Mouse (Mus musculus): ENCODE data around the gene Mtch1. TPM values are rescaled to one million over a fixed set of nuclear protein-coding genes. Genes with fewer than 3 reads are reported as not detected.

Gene Mtch1
- total and polyA plus RNA-seq, 2 experiments from 2014 or later, result 500 to 622 TPM

DNA sequence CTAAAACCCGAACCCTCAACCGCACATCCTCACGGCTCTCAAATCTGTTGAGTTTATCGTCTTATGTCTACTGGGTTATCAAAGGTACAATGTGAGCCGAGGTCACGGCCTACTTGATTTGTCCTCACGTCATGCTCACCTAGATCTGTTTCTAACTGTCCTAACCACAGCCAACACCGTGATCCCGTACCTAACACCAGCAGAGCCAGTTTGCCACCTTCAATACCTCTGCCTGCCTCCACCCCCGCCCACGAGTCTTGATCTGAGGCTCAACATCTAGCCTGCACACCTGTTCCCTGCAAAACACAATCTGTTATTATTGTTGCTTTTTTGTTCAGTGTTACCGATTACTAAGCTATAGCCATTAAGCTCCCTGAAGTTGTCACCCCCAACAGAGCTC is 2.5 kb downstream of the Mtch1 start:
- Histone ChIP-seq H3K4me2 (ENCODE audit: low read depth, low read length) (peak overlapping the region; percentile 74), H3K27me3 (ENCODE audit: insufficient read depth, low read length) (no peaks in the 10 kb centered on the region), H3K9ac (replicated peaks; ENCODE audit: low read length) (no peak overlapping the region), H3K27ac (peak overlapping the region; percentile 97; the same call in 1 of the 2 replicates), H3K4me1 (ENCODE audit: insufficient read depth, low read length) (peaks cover 28% of the 10 kb centered on the region), H3K9me3 (ENCODE audit: low read length) (no peaks in the 10 kb centered on the region), H3K36me3 (ENCODE audit: insufficient read depth, low read length) (peaks cover 4% of the 10 kb centered on the region; the same call in 1 of the 2 replicates), H3K4me3 (ENCODE audit: low read length) (0 out of 2 replicates have a peak overlapping the region, but pooled peaks have one; percentile 85)
- ATAC-seq (no peak), DNase-seq (ENCODE audit: low spot score) (no peak)
- 92% methylated on average over 12 of the region's 12 CpGs for WGBS
- no peak for TF ChIP-seq CTCF (IDR thresholded peaks at IDR 0.05; ENCODE audit: low read depth)

DNA sequence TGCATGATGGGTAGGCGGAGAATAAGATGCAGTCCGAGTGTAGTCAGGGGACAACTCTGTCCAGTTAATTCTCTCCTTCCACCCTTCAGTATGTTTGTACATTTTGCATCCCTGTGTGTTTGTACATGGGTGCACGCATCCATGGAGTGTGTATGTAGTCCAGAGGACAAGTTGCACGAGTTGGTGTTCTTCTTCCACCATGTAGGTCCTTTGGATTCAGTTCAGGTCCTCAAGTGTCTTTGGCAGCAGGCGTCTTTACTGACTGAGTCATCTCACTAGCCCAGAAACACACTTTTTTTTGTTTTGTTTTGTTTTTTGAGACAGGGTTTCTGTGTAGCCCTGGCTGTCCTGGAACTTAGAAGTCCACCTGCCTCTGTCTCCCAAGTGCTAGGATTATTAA is 4.5 kb downstream of the Mtch1 start:
- H3K9ac ChIP-seq (replicated peaks; ENCODE audit: low read length), result no peak overlapping the region
- no peaks in the 10 kb centered on the region for H3K27me3 ChIP-seq (ENCODE audit: insufficient read depth, low read length)
- H3K4me2 ChIP-seq (ENCODE audit: low read depth, low read length), result no peak overlapping the region
- peaks cover 13% of the 10 kb centered on the region for H3K36me3 ChIP-seq (ENCODE audit: insufficient read depth, low read length)
- peaks cover 37% of the 10 kb centered on the region for H3K4me1 ChIP-seq (ENCODE audit: insufficient read depth, low read length)
- H3K27ac ChIP-seq, result no peak overlapping the region
- ATAC-seq, result no peak
- no peaks in the 10 kb centered on the region for H3K9me3 ChIP-seq (ENCODE audit: low read length)
- DNase-seq (ENCODE audit: low spot score), result no peak
- WGBS, result 86% methylated on average over 5 of the region's 5 CpGs
- TF ChIP-seq CTCF (IDR thresholded peaks at IDR 0.05; ENCODE audit: low read depth), result no peak
- no peak overlapping the region for H3K4me3 ChIP-seq (ENCODE audit: low read length)

DNA sequence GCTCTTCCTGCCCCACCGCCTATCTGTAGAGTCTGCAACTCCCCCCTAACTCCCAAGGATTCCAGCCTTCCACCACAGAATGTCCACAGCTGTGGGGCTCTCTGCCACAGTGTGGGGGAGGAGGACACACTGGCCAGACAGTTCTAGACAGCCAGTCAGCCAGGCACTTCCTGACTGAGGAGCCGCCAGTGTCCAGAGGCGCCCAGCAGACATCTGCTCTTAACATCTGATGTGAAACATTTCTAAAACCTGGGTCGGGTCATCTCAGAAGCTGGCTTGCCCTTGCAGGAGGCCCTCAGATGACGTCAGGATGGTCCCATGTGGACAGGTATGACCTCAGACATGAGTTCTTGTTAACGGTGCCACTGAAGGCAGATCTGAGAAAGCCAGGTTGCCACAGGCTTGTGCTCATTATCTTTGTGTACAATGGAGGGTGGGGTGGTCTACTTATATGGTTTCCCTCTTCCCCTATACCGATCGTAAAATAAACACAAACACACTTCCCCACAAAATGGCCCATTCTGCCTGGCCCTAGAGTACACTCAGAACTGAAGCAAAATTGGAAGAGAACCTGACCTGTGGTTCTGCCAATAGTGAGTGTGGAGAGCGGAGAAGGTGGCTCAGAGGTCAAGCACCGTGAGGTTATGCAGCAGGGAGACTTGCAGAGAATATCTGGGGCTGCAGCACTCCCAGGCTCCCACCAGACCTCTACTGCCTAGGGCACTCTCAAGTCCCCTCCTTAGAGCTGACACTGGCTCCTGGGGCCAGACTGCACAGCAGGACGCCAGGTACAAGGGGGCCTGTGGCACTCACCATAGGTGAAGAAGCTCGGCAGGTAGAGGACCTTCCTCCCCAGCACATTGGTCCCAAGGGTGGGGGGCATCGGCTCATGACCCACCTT is 5.5 kb downstream of the Mtch1 start:
- Histone ChIP-seq H3K27me3 (ENCODE audit: insufficient read depth, low read length) (no peaks in the 10 kb centered on the region), H3K9me3 (ENCODE audit: low read length) (no peaks in the 10 kb centered on the region), H3K4me2 (ENCODE audit: low read depth, low read length) (no peak overlapping the region), H3K27ac (peak overlapping the region; percentile 85), H3K4me1 (ENCODE audit: insufficient read depth, low read length) (peaks cover 37% of the 10 kb centered on the region), H3K36me3 (ENCODE audit: insufficient read depth, low read length) (peaks cover 18% of the 10 kb centered on the region), H3K9ac (replicated peaks; ENCODE audit: low read length) (peak overlapping the region; percentile 15; the same call in 1 of the 2 replicates), H3K4me3 (ENCODE audit: low read length) (no peak overlapping the region)
- peak; percentile 26 for DNase-seq (ENCODE audit: low spot score)
- TF ChIP-seq CTCF (IDR thresholded peaks at IDR 0.05; ENCODE audit: low read depth), result no peak
- 47% methylated on average over 13 of the region's 13 CpGs for WGBS
- peak; percentile 50 for ATAC-seq

DNA sequence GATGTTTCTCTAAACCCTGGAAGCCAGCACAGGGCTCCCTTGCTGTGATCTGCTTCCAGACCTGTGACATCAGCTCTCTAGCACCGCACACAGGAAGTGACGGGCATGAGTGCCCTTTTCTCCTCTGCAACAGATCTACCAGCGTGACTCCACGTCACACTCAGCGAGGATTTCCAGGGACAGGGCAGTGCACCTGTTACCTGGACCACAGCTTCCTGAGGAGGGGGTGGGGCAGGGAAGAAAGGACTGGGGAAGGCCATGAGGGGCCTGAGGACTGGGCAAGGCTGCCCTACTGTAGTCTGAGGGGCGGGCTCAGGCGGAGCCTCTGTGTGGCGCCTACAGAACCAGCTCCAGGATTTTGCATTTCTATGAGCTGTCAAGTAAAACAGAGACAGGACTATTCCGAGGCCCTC is 6.1 kb downstream of the Mtch1 start:
- 19% methylated on average over 9 of the region's 9 CpGs for WGBS
- H3K27ac ChIP-seq, result peak overlapping the region; percentile 85
- H3K9ac ChIP-seq (replicated peaks; ENCODE audit: low read length), result peak overlapping the region; percentile 15; the same call in 1 of the 2 replicates
- peaks cover 20% of the 10 kb centered on the region for H3K36me3 ChIP-seq (ENCODE audit: insufficient read depth, low read length)
- no peak overlapping the region for H3K4me3 ChIP-seq (ENCODE audit: low read length)
- peak; percentile 61 for ATAC-seq
- H3K4me2 ChIP-seq (ENCODE audit: low read depth, low read length), result no peak overlapping the region
- no peaks in the 10 kb centered on the region for H3K9me3 ChIP-seq (ENCODE audit: low read length)
- peaks cover 37% of the 10 kb centered on the region for H3K4me1 ChIP-seq (ENCODE audit: insufficient read depth, low read length)
- peak; percentile 78 for DNase-seq (ENCODE audit: low spot score)
- no peaks in the 10 kb centered on the region for H3K27me3 ChIP-seq (ENCODE audit: insufficient read depth, low read length)
- peak; percentile 62 for TF ChIP-seq CTCF (IDR thresholded peaks at IDR 0.05; ENCODE audit: low read depth)

DNA sequence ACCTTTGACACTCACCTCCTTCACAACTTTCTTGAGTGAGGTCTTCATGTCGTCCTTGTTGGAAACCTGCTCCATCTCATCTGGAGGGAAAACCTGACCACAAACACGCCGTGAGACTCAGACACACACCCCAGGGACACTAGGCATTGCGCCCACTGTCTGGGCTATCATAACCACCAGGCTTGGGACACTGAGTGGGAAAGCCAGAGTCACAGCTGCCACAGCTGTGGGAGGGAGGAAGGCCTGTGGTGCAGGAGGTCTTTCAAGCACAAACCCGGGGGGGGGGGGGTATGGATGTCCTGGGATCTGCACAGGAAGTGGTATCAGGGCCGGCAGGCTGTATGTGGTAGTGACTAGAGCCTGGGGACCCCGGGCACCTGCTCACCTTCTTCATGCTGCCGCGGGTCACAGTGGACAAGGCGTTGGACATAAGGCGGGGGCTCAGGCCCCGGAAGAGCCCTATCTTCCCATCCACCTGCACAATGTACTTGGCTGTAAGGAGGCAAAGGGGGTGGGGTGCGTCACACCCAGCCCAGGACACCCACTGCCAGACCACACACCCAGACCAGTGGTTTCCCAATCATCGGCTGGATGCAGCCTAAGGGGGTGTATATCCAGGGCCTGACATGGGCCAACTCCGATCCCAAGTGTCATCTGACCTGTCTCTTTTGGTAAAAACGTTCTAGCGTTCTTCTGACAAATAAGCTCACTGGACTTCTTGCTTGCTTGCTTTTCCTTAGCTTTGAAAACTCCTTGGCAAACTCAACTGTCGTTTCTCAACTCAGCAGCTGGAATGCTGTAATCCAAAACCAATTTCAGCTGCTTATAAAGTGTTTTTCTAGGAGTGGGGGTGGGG is 7.1 kb downstream of the Mtch1 start:
- no peak overlapping the region; the same call in 1 of the 2 replicates for H3K9ac ChIP-seq (replicated peaks; ENCODE audit: low read length)
- no peak overlapping the region for H3K4me3 ChIP-seq (ENCODE audit: low read length)
- 77% methylated on average over 18 of the region's 18 CpGs for WGBS
- peaks cover 32% of the 10 kb centered on the region for H3K4me1 ChIP-seq (ENCODE audit: insufficient read depth, low read length)
- ATAC-seq (no peak), DNase-seq (ENCODE audit: low spot score) (no peak)
- no peaks in the 10 kb centered on the region for H3K9me3 ChIP-seq (ENCODE audit: low read length)
- no peaks in the 10 kb centered on the region for H3K27me3 ChIP-seq (ENCODE audit: insufficient read depth, low read length)
- peaks cover 29% of the 10 kb centered on the region for H3K36me3 ChIP-seq (ENCODE audit: insufficient read depth, low read length)
- peak overlapping the region; percentile 85 for H3K27ac ChIP-seq
- no peak for TF ChIP-seq CTCF (IDR thresholded peaks at IDR 0.05; ENCODE audit: low read depth)
- H3K4me2 ChIP-seq (ENCODE audit: low read depth, low read length), result no peak overlapping the region

DNA sequence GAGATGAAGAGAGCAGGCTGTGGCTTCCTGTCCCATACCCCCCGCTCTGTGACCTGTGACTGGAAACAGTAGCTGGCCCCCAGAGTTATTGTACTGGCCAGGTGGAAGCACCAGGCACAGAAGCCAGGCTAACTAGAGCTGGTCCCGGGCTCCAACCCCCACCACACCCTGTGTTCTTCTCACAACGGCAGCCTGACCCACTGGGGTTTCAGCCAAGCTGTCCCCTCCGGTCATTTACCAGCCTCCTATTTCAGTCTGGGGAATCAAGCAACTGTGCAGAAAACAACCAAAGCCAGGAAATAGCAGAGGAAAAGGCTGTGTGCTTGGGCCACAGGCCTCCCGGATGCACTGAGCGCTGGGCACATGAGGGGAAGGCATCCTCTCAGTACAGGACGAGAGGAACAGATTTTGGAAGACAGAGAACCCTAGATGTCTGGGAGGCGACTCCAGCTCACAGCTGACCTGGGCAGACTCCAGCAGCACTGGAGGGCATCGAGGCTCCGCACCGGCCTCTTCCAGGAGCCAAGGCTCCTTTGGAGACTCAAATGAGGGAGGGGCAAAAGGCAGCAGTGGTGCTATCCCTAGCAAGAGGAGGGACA is 8.5 kb downstream of the Mtch1 start:
- Histone ChIP-seq H3K9me3 (ENCODE audit: low read length) (no peaks in the 10 kb centered on the region), H3K9ac (replicated peaks; ENCODE audit: low read length) (no peak overlapping the region; the same call in 1 of the 2 replicates), H3K4me2 (ENCODE audit: low read depth, low read length) (no peak overlapping the region), H3K36me3 (ENCODE audit: insufficient read depth, low read length) (peaks cover 34% of the 10 kb centered on the region), H3K4me3 (ENCODE audit: low read length) (no peak overlapping the region), H3K4me1 (ENCODE audit: insufficient read depth, low read length) (peaks cover 30% of the 10 kb centered on the region), H3K27ac (peak overlapping the region; percentile 64), H3K27me3 (ENCODE audit: insufficient read depth, low read length) (no peaks in the 10 kb centered on the region)
- WGBS, result 62% methylated on average over 11 of the region's 11 CpGs
- peak; percentile 63 for DNase-seq (ENCODE audit: low spot score)
- TF ChIP-seq CTCF (IDR thresholded peaks at IDR 0.05; ENCODE audit: low read depth), result no peak
- no peak for ATAC-seq

All from hindbrain, postnatal 0 days (tissue).